Mouse (Mus musculus) liver, postnatal 0 days (tissue): ENCODE measurements around the gene Pkd1. TPM values are rescaled to one million over a fixed set of nuclear protein-coding genes. Genes with fewer than 3 reads are reported as not detected.
A peak's percentile ranks its signal among the peaks of the same experiment; 100 is the strongest.

Experiments
- ATAC-seq: fragments of 200-750 bp; cut with Nextera tagmentation; 2 replicates; pipeline ENCODE4 v1.8.0; 2017; ENCODE audit warnings: mild to moderate bottlenecking, moderate library complexity
- DNase-seq: peaks from one replicate; pipeline ENCODE4 v3.0.0-alpha.2; 2016
- H3K27ac ChIP-seq: fragments of 300-500 bp; sonication (generic); 2 replicates; pipeline ENCODE4 v1.5.1; 2014; ENCODE audit warnings: antibody characterized with exemption, moderate library complexity, mild to moderate bottlenecking, low read depth
- H3K27me3 ChIP-seq: fragments of 300-500 bp; sonication (generic); 2 replicates; pipeline ENCODE4 v1.6.1; 2014; ENCODE audit warnings: low read length, control low read depth, mixed read lengths; ENCODE audit not compliant: insufficient read depth
- H3K36me3 ChIP-seq: fragments of 300-500 bp; sonication (generic); replicated peaks from 2 replicates; pipeline ENCODE4 v1.6.1; 2014; ENCODE audit warnings: mild to moderate bottlenecking, control low read depth, low read length, moderate library complexity, mixed read lengths; ENCODE audit not compliant: insufficient read depth
- H3K4me1 ChIP-seq: fragments of 300-500 bp; sonication (generic); 2 replicates; pipeline ENCODE4 v1.6.1; 2014; ENCODE audit warnings: antibody characterized with exemption, mild to moderate bottlenecking, control low read depth; ENCODE audit not compliant: insufficient read depth
- H3K4me2 ChIP-seq: fragments of 300-500 bp; sonication (generic); 2 replicates; pipeline ENCODE4 v1.6.1; 2014; ENCODE audit warnings: low read depth, mild to moderate bottlenecking, low read length, moderate library complexity, mixed read lengths
- H3K4me3 ChIP-seq: fragments of 300-500 bp; sonication (generic); 2 replicates; pipeline ENCODE4 v1.5.1; 2014; ENCODE audit warnings: low read depth, low read length
- H3K9ac ChIP-seq: fragments of 300-500 bp; sonication (generic); replicated peaks from 2 replicates; pipeline ENCODE4 v1.6.1; 2014; ENCODE audit warnings: mild to moderate bottlenecking, moderate library complexity
- H3K9me3 ChIP-seq: fragments of 300-500 bp; sonication (generic); 2 replicates; pipeline ENCODE4 v1.6.1; 2016; ENCODE audit warnings: mild to moderate bottlenecking, control low read depth, low read length, mixed read lengths
- CTCF ChIP-seq: sonication (generic); IDR thresholded peaks from 2 replicates; pipeline ENCODE4 v1.5.1; 2016; ENCODE audit warnings: antibody characterized with exemption, low read depth
- EP300 ChIP-seq: IDR thresholded peaks from 2 replicates; pipeline ENCODE4 v1.6.1; 2016; ENCODE audit warnings: antibody characterized with exemption, low read depth, mild to moderate bottlenecking
- WGBS: fragments of 180-500 bp; shearing (Covaris S2); extraction: QIAGEN DNeasy Blood & Tissue Kit; methylation state at CpG from one replicate; pipeline ENCODE4 v1.1.7; 2014; ENCODE audit not compliant: insufficient replicate concordance; 5-methylcytosine and 5-hydroxymethylcytosine counted together
- polyA plus RNA-seq: library from polyadenylated mRNA; unstranded; fragments of >200 nt; fragmentation: Nextera tagmentation; extraction: Ambion mirVana; gene quantifications from 2 replicates; pipeline ENCODE4 v1.2.1, GENCODE M21; 2015

Gene Pkd1
- polyA plus RNA-seq, 1 experiment from 2014 or later: 2.8 TPM

GRCm38 (mm10) chr17:24527315-24527714 is 22.3 kb upstream of the Pkd1 start:
- Histone ChIP-seq H3K4me2 (peak overlapping the region; percentile 85), H3K9ac (peak overlapping the region; percentile 87), H3K27ac (peak overlapping the region; percentile 74), H3K36me3 (peaks cover 12% of the 10 kb centered on the region), H3K4me1 (peaks cover 37% of the 10 kb centered on the region), H3K27me3 (no peaks in the 10 kb centered on the region), H3K4me3 (peak overlapping the region; percentile 87), H3K9me3 (no peaks in the 10 kb centered on the region)
- ATAC-seq (no peak), DNase-seq (no peak)
- TF ChIP-seq EP300: no peak
- TF ChIP-seq CTCF: no peak
- 1% methylated on average over 19 of the region's 19 CpGs for WGBS

DNA sequence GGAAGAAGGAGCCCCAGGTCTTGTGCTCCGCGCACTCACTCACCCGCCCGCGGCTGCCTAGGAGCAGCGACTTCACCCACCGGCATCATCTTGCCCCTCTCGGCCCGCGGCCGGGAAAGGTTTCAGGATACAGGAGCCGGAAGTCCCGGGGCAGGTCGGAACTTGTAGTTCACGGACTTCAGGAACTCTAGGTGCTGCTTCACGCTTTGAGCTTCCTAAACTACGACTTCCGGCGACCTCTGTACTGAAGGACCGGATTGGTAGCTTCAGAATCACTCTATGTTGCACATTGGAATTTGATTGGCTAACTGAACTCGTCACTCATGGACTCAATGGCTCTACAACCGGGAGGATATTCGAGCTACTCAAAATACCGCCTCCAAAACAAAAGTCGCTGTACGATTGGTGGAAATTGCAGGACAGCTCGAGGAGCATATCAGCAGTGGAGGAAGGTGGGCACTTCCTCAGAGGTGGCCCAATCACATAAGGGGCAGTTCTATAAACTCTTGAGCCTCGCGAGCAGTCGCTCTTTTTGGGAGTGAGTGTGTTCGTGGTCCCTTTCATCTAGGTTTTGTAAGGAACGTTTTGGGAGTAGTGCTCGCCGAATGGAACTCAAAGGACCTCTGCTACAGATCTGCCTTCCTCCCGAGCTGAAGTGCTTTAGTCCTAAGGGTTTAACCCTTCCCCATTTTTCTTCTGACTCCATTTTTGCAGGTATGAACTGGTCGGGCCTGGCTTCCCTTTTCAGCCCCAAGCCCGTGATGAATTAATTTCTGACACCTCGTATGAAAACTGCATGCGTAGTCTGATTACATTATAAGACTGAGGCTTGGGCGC is 21.7 kb upstream of the Pkd1 start, which contains the start of gene Traf7:
Gene Traf7, minus strand, starts transcription at position 216 of the 837 bp plus-strand sequence.
- H3K27me3 ChIP-seq: no peaks in the 10 kb centered on the region
- peak; percentile 91 for DNase-seq
- H3K4me3 ChIP-seq: peak within 1 kb of the TSS; percentile 87
- peak; percentile 97 for ATAC-seq
- peaks cover 12% of the 10 kb centered on the region for H3K36me3 ChIP-seq
- under 1% methylated on average over 40 of the region's 40 CpGs for WGBS
- TF ChIP-seq CTCF (no peak), EP300 (peak; percentile 66)
- H3K4me1 ChIP-seq: peaks cover 41% of the 10 kb centered on the region
- peak within 1 kb of the TSS; percentile 94 for H3K4me2 ChIP-seq
- H3K9me3 ChIP-seq: no peaks in the 10 kb centered on the region
- H3K27ac ChIP-seq: peak within 1 kb of the TSS; percentile 81
- peak within 1 kb of the TSS; percentile 87 for H3K9ac ChIP-seq

DNA sequence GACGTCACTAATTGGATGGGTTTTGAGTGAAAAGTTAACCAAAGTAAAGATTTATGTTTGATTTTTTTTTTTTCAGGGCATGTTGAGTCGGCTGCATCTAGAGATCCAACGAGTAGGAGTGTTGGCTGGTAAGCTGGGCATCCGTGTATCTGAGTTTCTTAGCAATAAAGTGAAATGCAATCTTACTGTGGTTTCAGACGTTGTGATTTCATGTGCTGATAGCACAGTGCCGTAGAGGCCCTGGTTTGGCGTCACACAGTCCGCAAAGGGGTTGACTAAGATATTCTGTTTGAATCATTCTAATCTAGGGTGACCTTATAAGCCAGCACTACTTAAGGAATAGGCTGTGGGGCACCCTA is 21.1 kb upstream of the Pkd1 start:
- H3K36me3 ChIP-seq: peaks cover 12% of the 10 kb centered on the region
- H3K4me3 ChIP-seq: peak overlapping the region; percentile 87
- H3K4me2 ChIP-seq: peak overlapping the region; percentile 94
- no peaks in the 10 kb centered on the region for H3K27me3 ChIP-seq
- under 1% methylated on average over 8 of the region's 8 CpGs for WGBS
- TF ChIP-seq EP300 (no peak), CTCF (no peak)
- no peak for DNase-seq
- peak overlapping the region; percentile 81 for H3K27ac ChIP-seq
- peak overlapping the region; percentile 79 for H3K9ac ChIP-seq
- H3K4me1 ChIP-seq: peaks cover 47% of the 10 kb centered on the region
- H3K9me3 ChIP-seq: no peaks in the 10 kb centered on the region
- ATAC-seq: no peak

- peak; percentile 95 for TF ChIP-seq CTCF
- no peak for TF ChIP-seq EP300
- Histone ChIP-seq H3K4me2 (peak overlapping the region; percentile 94), H3K9ac (peak overlapping the region; percentile 79), H3K27me3 (no peaks in the 10 kb centered on the region), H3K4me3 (peak overlapping the region; percentile 87), H3K4me1 (peaks cover 47% of the 10 kb centered on the region), H3K36me3 (peaks cover 12% of the 10 kb centered on the region), H3K9me3 (no peaks in the 10 kb centered on the region), H3K27ac (peak overlapping the region; percentile 81)
- WGBS: 2% methylated on average over 4 of the region's 4 CpGs
- no peak for ATAC-seq
- DNase-seq: peak; percentile 79
These were observed 20.6 kb upstream of the Pkd1 start for GRCm38 (mm10) chr17:24529007-24529451.

DNA sequence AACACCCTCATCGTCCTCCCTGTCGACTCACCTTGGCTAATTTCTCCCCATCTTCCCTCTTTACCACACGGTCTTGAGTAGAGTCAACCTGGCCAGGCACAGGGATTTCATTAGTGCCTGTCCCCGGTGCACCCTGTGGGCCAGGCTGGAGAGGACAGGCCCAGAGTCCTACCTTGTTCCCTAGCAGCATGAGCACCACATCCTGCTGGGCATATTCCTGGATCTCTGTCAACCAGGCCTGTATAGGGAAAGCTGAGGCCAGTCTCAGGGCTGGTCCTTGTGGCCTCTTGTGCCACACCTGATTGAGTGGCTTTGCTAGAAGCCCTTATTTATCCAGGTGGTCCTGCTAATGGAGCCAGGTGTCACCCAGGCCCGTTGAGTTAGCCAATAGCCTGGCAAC is 19.8 kb upstream of the Pkd1 start:
- H3K4me3 ChIP-seq: peak overlapping the region; percentile 87
- TF ChIP-seq EP300 (no peak), CTCF (no peak)
- no peaks in the 10 kb centered on the region for H3K27me3 ChIP-seq
- peak overlapping the region; percentile 79 for H3K9ac ChIP-seq
- H3K4me2 ChIP-seq: peak overlapping the region; percentile 94
- ATAC-seq (no peak), DNase-seq (no peak)
- 25% methylated on average over 5 of the region's 5 CpGs for WGBS
- no peaks in the 10 kb centered on the region for H3K9me3 ChIP-seq
- peak overlapping the region; percentile 81 for H3K27ac ChIP-seq
- peaks cover 12% of the 10 kb centered on the region for H3K36me3 ChIP-seq
- peaks cover 47% of the 10 kb centered on the region for H3K4me1 ChIP-seq

- 38% methylated on average over 8 of the region's 8 CpGs for WGBS
- peak; percentile 37; the same call in 1 of the 2 replicates for TF ChIP-seq CTCF
- TF ChIP-seq EP300: no peak
- Histone ChIP-seq H3K4me1 (peaks cover 41% of the 10 kb centered on the region), H3K9ac (no peak overlapping the region; the same call in 1 of the 2 replicates), H3K4me3 (peak overlapping the region; percentile 87; the same call in 1 of the 2 replicates), H3K4me2 (peak overlapping the region; percentile 94; the same call in 1 of the 2 replicates), H3K36me3 (peaks cover 12% of the 10 kb centered on the region), H3K9me3 (no peaks in the 10 kb centered on the region), H3K27me3 (no peaks in the 10 kb centered on the region), H3K27ac (no peak overlapping the region)
- ATAC-seq: no peak
- no peak for DNase-seq
These were observed 19.1 kb upstream of the Pkd1 start for GRCm38 (mm10) chr17:24530361-24531050.
